ENCODE assay signal across 8 mouse cellular contexts in genomic region chr13:78428084-78428445, GRCm38 (mm10).
A peak's percentile ranks its signal among the peaks of the same experiment; 100 is the strongest.
DNase-seq lines count a peak whose midpoint lies in the region; ATAC-seq and TF ChIP-seq lines count a peak whose summit lies in the region.

No protein-coding gene starts in this region.

- no peak for DNase-seq in heart, adult 9 months (ENCODE audit: low spot score in 2 of 2)
- no peak for DNase-seq in embryonic facial prominence, embryonic 10.5 days (ENCODE audit: low spot score)
- no peak for DNase-seq in hindbrain, embryonic 10.5 days (ENCODE audit: low spot score)
- DNase-seq in liver, postnatal 0 days: no peak
- no peak for DNase-seq in thymus, postnatal 0 days (ENCODE audit: low spot score)
- no peak for DNase-seq in gastrocnemius, postnatal 36 days
- no peak for DNase-seq in thymus, postnatal 10 days (ENCODE audit: low spot score in 2 of 2)

- no peak for TF ChIP-seq EP300 in liver, postnatal 0 days (IDR thresholded peaks at IDR 0.05; ENCODE audit: low read depth)

- H3K9me3 ChIP-seq in heart, embryonic 13.5 days: no peaks in the 10 kb centered on the region
- H3K9me3 ChIP-seq in embryonic facial prominence, embryonic 10.5 days: no peaks in the 10 kb centered on the region
- no peaks in the 10 kb centered on the region for H3K9me3 ChIP-seq in hindbrain, embryonic 10.5 days
- no peaks in the 10 kb centered on the region for H3K9me3 ChIP-seq in liver, postnatal 0 days (ENCODE audit: low read length)

- H3K9ac ChIP-seq in heart, embryonic 13.5 days: peak overlapping the region; percentile 67
- H3K9ac ChIP-seq in liver, postnatal 0 days (replicated peaks): no peak overlapping the region

- H3K27ac ChIP-seq in heart, embryonic 13.5 days (replicated peaks): no peak overlapping the region
- H3K27ac ChIP-seq in embryonic facial prominence, embryonic 10.5 days (replicated peaks): peak overlapping the region; percentile 76
- H3K27ac ChIP-seq in hindbrain, embryonic 10.5 days: peak overlapping the region; percentile 88
- no peak overlapping the region for H3K27ac ChIP-seq in liver, postnatal 0 days (ENCODE audit: low read depth)

- no peaks in the 10 kb centered on the region for H3K27me3 ChIP-seq in heart, embryonic 13.5 days (replicated peaks)
- no peaks in the 10 kb centered on the region for H3K27me3 ChIP-seq in embryonic facial prominence, embryonic 10.5 days (replicated peaks; ENCODE audit: low read depth, poor library complexity, severe bottlenecking)
- no peaks in the 10 kb centered on the region for H3K27me3 ChIP-seq in hindbrain, embryonic 10.5 days (ENCODE audit: insufficient read depth, poor library complexity, severe bottlenecking)
- H3K27me3 ChIP-seq in liver, postnatal 0 days (ENCODE audit: insufficient read depth, low read length): no peaks in the 10 kb centered on the region

- H3K4me3 ChIP-seq in heart, embryonic 13.5 days: peak overlapping the region; percentile 50
- H3K4me3 ChIP-seq in embryonic facial prominence, embryonic 10.5 days: peak overlapping the region; percentile 44
- peak overlapping the region; percentile 40 for H3K4me3 ChIP-seq in hindbrain, embryonic 10.5 days
- H3K4me3 ChIP-seq in liver, postnatal 0 days (ENCODE audit: low read depth, low read length): no peak overlapping the region

- peaks cover 14% of the 10 kb centered on the region for H3K4me1 ChIP-seq in heart, embryonic 13.5 days
- peaks cover 22% of the 10 kb centered on the region for H3K4me1 ChIP-seq in embryonic facial prominence, embryonic 10.5 days
- H3K4me1 ChIP-seq in hindbrain, embryonic 10.5 days (replicated peaks): peaks cover 29% of the 10 kb centered on the region
- no peaks in the 10 kb centered on the region for H3K4me1 ChIP-seq in liver, postnatal 0 days (ENCODE audit: insufficient read depth)

- peak overlapping the region; percentile 80 for H3K4me2 ChIP-seq in heart, embryonic 13.5 days
- peak overlapping the region; percentile 50 for H3K4me2 ChIP-seq in liver, postnatal 0 days (ENCODE audit: low read depth, low read length)

- no peak for ATAC-seq in heart, embryonic 13.5 days (ENCODE audit: extremely low read depth, insufficient number of reproducible peaks, low FRiP score, low TSS enrichment)
- no peak for ATAC-seq in liver, postnatal 0 days

- TF ChIP-seq CTCF in liver, postnatal 0 days (IDR thresholded peaks at IDR 0.05; ENCODE audit: low read depth): no peak

- 14% methylated on average over 9 of the region's 9 CpGs for WGBS in heart, embryonic 13.5 days
- WGBS in embryonic facial prominence, embryonic 10.5 days: 19% methylated on average over 9 of the region's 9 CpGs
- WGBS in hindbrain, embryonic 10.5 days: 10% methylated on average over 9 of the region's 9 CpGs
- WGBS in liver, postnatal 0 days (ENCODE audit: insufficient replicate concordance): 21% methylated on average over 9 of the region's 9 CpGs

- H3K36me3 ChIP-seq in heart, embryonic 13.5 days: no peaks in the 10 kb centered on the region
- no peaks in the 10 kb centered on the region for H3K36me3 ChIP-seq in embryonic facial prominence, embryonic 10.5 days (replicated peaks)
- no peaks in the 10 kb centered on the region for H3K36me3 ChIP-seq in hindbrain, embryonic 10.5 days
- no peaks in the 10 kb centered on the region for H3K36me3 ChIP-seq in liver, postnatal 0 days (replicated peaks; ENCODE audit: insufficient read depth, low read length)

- intact Hi-C loops in gastrocnemius, postnatal 36 days (cut with DNase I): no loop called here

Comparison
In these comparisons a context has a peak if more than half of its experiments do, and no peak if none do; other contexts are left out.
1. H3K27ac ChIP-seq: peak in embryonic facial prominence, embryonic 10.5 days (single experiment) and hindbrain, embryonic 10.5 days (single experiment); none in heart, embryonic 13.5 days (single experiment) and liver, postnatal 0 days (single experiment).